Mouse (Mus musculus): ENCODE data around the gene Gm49333. TPM values are rescaled to one million over a fixed set of nuclear protein-coding genes. Genes with fewer than 3 reads are reported as not detected.

Gene Gm49333
- polyA plus RNA-seq, 1 experiment from 2014 or later = not detected

DNA sequence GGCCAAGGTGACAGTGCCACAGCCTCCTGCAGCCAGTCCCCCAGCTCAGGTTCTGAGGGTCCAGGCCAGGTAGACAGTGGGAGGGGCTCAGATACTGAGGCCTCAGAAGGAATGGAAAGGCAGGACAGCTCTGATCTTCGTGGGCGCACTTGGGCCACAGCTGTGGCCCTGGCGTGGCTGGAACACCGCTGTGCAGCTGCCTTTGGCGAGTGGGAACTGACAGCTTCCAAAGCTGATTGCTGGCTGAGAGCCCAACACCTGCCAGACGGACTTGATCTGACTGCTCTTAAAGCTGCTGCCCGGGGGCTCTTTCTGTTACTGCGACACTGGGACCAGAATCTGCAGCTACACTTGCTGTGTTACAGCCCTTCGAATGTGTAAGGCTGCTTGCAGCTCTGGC is 6.7 kb upstream of the Gm49333 start:
- Histone ChIP-seq H3K27ac (ENCODE audit: poor library complexity, severe bottlenecking) (no peak overlapping the region), H3K4me3 (no peak overlapping the region), H3K36me3 (peaks cover 48% of the 10 kb centered on the region), H3K9ac (no peak overlapping the region), H3K9me3 (replicated peaks) (no peaks in the 10 kb centered on the region), H3K27me3 (replicated peaks) (0 out of 2 replicates have a peak, but pooled peaks cover 5% of the 10 kb centered on the region), H3K4me1 (replicated peaks) (0 out of 2 replicates have a peak, but pooled peaks cover 2% of the 10 kb centered on the region), H3K4me2 (no peak overlapping the region)
- no peak for ATAC-seq (ENCODE audit: insufficient number of reproducible peaks, low FRiP score)
- WGBS = 70% methylated on average over 9 of the region's 9 CpGs

GRCm38 (mm10) chr16:20610501-20611356 is 681 bp upstream of the Gm49333 start:
- no peaks in the 10 kb centered on the region for H3K27me3 ChIP-seq (replicated peaks)
- no peaks in the 10 kb centered on the region for H3K9me3 ChIP-seq (replicated peaks)
- H3K27ac ChIP-seq (ENCODE audit: poor library complexity, severe bottlenecking) = peak overlapping the region; percentile 67
- H3K4me2 ChIP-seq = peak overlapping the region; percentile 93
- peaks cover 28% of the 10 kb centered on the region for H3K36me3 ChIP-seq
- WGBS = under 1% methylated on average over 28 of the region's 28 CpGs
- H3K4me1 ChIP-seq (replicated peaks) = peaks cover 11% of the 10 kb centered on the region
- peak overlapping the region; percentile 98 for H3K4me3 ChIP-seq
- peak; percentile 61 for ATAC-seq (ENCODE audit: insufficient number of reproducible peaks, low FRiP score)
- peak overlapping the region; percentile 97 for H3K9ac ChIP-seq

- peak overlapping the region; percentile 97 for H3K4me2 ChIP-seq
- H3K27ac ChIP-seq (ENCODE audit: poor library complexity, severe bottlenecking) = no peak overlapping the region
- 0 out of 2 replicates have a peak, but pooled peaks have one; percentile 27 for ATAC-seq (ENCODE audit: insufficient number of reproducible peaks, low FRiP score)
- H3K27me3 ChIP-seq (replicated peaks) = peaks cover 53% of the 10 kb centered on the region
- no peaks in the 10 kb centered on the region; the same call in 1 of the 2 replicates for H3K36me3 ChIP-seq
- no peak overlapping the region for H3K9ac ChIP-seq
- H3K9me3 ChIP-seq (replicated peaks) = no peaks in the 10 kb centered on the region
- peaks cover 29% of the 10 kb centered on the region for H3K4me1 ChIP-seq (replicated peaks)
- WGBS = 3% methylated on average over 78 of the region's 83 CpGs
- peak overlapping the region; percentile 70 for H3K4me3 ChIP-seq
Measured at GRCm38 (mm10) chr16:20619541-20620398, 8.4 kb downstream of the Gm49333 start.

- peaks cover 29% of the 10 kb centered on the region for H3K4me1 ChIP-seq (replicated peaks)
- peaks cover 53% of the 10 kb centered on the region for H3K27me3 ChIP-seq (replicated peaks)
- H3K4me2 ChIP-seq = peak overlapping the region; percentile 97
- no peaks in the 10 kb centered on the region; the same call in 1 of the 2 replicates for H3K36me3 ChIP-seq
- ATAC-seq (ENCODE audit: insufficient number of reproducible peaks, low FRiP score) = no peak
- H3K9ac ChIP-seq = no peak overlapping the region; the same call in 1 of the 2 replicates
- H3K9me3 ChIP-seq (replicated peaks) = no peaks in the 10 kb centered on the region
- H3K4me3 ChIP-seq = peak overlapping the region; percentile 70
- WGBS = under 1% methylated on average over 9 of the region's 9 CpGs
- no peak overlapping the region for H3K27ac ChIP-seq (ENCODE audit: poor library complexity, severe bottlenecking)
Measured at GRCm38 (mm10) chr16:20620399-20620735, 9.0 kb downstream of the Gm49333 start.

- Histone ChIP-seq H3K4me1 (replicated peaks) (peaks cover 29% of the 10 kb centered on the region), H3K27ac (ENCODE audit: poor library complexity, severe bottlenecking) (no peak overlapping the region), H3K4me2 (peak overlapping the region; percentile 97), H3K4me3 (peak overlapping the region; percentile 70), H3K9ac (peak overlapping the region; percentile 75), H3K36me3 (no peaks in the 10 kb centered on the region; the same call in 1 of the 2 replicates), H3K27me3 (replicated peaks) (peaks cover 53% of the 10 kb centered on the region), H3K9me3 (replicated peaks) (no peaks in the 10 kb centered on the region)
- peak; percentile 19; the same call in 1 of the 2 replicates for ATAC-seq (ENCODE audit: insufficient number of reproducible peaks, low FRiP score)
- WGBS = 0% methylated on average over 32 of the region's 32 CpGs
Measured at GRCm38 (mm10) chr16:20620751-20621190, 9.4 kb downstream of the Gm49333 start.

DNA sequence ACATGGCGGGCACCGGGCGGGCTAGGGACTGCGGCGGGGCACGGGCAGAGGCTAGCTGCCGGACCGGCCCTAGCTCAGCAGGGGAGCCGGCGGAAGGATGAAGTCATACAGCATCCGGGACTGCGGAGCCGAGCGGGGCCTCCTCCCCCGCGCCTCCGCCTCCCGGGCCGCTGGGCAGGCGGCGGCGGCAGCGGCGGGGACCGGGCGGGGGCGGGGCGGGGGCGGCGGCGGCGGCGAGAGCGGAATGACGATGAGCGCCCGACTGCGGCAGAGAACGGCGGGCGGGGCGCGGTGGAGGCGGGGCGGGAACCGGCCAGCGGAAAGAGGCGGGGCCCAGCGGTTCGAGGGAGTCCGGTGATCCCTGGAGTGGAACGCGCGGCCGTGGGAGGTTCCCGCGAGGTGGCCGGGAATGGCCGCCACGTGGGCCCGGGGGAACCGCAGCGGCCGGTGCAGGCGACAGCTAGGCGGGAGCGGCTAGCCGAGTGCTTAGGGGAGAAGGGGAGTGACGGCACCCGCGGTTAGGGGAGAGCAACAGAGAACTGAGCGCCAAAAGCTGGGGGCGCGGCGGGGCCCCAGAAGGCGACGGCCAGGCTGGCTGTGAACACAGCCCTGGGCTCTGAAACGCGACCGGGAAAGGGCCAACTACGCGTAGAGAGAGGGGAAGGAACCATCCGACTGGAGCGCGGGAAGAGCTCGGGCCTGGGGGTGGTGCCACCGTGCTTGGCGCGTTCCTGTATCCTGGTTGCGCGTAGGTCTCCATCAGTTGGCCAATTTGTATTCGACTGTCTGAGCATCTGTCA is 10.0 kb downstream of the Gm49333 start, which contains the start of gene Camk2n2:
Camk2n2 (minus strand) TSS at position 97 of the 800 bp plus-strand sequence.
- Histone ChIP-seq H3K36me3 (no peaks in the 10 kb centered on the region; the same call in 1 of the 2 replicates), H3K9ac (peak within 1 kb of the TSS; percentile 75), H3K4me1 (replicated peaks) (peaks cover 29% of the 10 kb centered on the region), H3K9me3 (replicated peaks) (no peaks in the 10 kb centered on the region), H3K4me2 (peak within 1 kb of the TSS; percentile 97), H3K4me3 (peak within 1 kb of the TSS; percentile 70), H3K27me3 (replicated peaks) (peaks cover 53% of the 10 kb centered on the region), H3K27ac (ENCODE audit: poor library complexity, severe bottlenecking) (no peak within 1 kb of the TSS; the same call in 1 of the 2 replicates)
- peak; percentile 58 for ATAC-seq (ENCODE audit: insufficient number of reproducible peaks, low FRiP score)
- WGBS = under 1% methylated on average over 73 of the region's 92 CpGs

DNA sequence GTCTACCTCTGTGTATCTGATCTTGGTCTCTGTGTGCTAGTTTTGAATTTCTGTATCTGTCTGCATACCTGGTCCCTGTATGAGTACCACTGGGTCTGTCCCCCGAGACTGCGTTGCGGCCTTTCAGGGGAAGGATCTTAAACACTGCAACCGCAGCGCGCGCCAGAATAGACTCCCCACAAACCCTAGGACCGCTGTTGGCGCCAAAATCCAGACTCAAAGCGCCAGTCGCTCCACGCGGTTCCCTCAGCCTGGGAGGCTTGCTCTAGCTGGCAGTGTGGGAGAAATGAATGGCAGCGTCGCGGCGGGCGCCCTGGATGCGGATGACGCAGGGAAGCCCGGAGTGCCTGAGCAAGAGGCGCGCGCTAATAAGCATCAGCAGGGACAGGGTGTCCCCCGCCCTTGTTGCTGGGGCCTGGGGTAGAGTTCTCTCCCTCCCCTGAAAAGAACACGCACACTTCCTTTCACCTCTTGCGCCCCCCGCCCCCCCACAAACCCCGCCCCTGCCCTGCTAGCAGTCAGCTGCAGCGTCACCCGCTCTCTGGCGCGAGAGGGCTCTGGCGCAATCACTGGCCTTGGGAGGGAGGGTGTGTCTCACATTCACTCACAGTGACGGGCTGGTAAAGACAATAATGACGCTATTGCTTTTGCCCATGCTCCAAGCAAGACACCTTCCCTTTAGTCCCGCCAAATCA is 10.7 kb downstream of the Gm49333 start:
- Histone ChIP-seq H3K4me3 (peak overlapping the region; percentile 70), H3K9ac (peak overlapping the region; percentile 75), H3K9me3 (replicated peaks) (no peaks in the 10 kb centered on the region), H3K27ac (ENCODE audit: poor library complexity, severe bottlenecking) (no peak overlapping the region; the same call in 1 of the 2 replicates), H3K4me2 (peak overlapping the region; percentile 97), H3K36me3 (no peaks in the 10 kb centered on the region; the same call in 1 of the 2 replicates), H3K4me1 (replicated peaks) (peaks cover 29% of the 10 kb centered on the region), H3K27me3 (replicated peaks) (peaks cover 53% of the 10 kb centered on the region)
- ATAC-seq (ENCODE audit: insufficient number of reproducible peaks, low FRiP score) = peak; percentile 53
- WGBS = 0% methylated on average over 34 of the region's 37 CpGs

- ATAC-seq (ENCODE audit: insufficient number of reproducible peaks, low FRiP score) = no peak
- no peak overlapping the region for H3K4me2 ChIP-seq
- no peak overlapping the region for H3K27ac ChIP-seq (ENCODE audit: poor library complexity, severe bottlenecking)
- H3K36me3 ChIP-seq = no peaks in the 10 kb centered on the region; the same call in 1 of the 2 replicates
- peaks cover 29% of the 10 kb centered on the region for H3K4me1 ChIP-seq (replicated peaks)
- no peak overlapping the region for H3K4me3 ChIP-seq
- 45% methylated on average over 2 of the region's 2 CpGs for WGBS
- H3K9ac ChIP-seq = no peak overlapping the region
- H3K27me3 ChIP-seq (replicated peaks) = peaks cover 53% of the 10 kb centered on the region
- H3K9me3 ChIP-seq (replicated peaks) = no peaks in the 10 kb centered on the region
Measured at GRCm38 (mm10) chr16:20623211-20623610, 11.8 kb downstream of the Gm49333 start.

DNA sequence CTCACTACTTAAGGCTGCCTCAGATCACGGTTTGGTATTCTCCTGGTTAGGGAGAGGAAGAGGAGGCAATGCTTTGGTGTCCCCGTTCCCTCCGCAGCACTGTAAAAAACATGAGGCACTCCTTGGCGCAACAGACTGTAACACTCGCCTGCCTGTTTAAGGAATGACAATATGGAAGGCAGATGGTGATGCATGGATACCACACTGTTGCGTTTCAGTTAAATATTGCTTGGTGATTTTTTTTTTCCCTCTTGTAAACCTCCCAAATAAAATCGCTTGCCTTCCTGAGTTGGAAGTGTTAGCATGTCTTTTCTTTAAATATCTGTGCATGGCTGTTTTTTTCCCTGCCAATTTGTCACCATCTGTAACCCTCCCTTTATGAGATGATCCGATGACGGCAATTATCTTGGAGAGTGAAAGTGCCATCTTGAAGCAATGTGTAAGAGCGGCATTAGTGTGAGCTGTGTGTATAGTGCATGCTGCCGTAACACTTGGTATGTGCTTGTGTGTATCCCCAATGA is 17.5 kb downstream of the Gm49333 start:
- Histone ChIP-seq H3K9me3 (replicated peaks) (no peaks in the 10 kb centered on the region), H3K4me2 (no peak overlapping the region), H3K9ac (no peak overlapping the region), H3K27ac (ENCODE audit: poor library complexity, severe bottlenecking) (no peak overlapping the region), H3K27me3 (replicated peaks) (peaks cover 26% of the 10 kb centered on the region), H3K4me3 (no peak overlapping the region), H3K36me3 (no peaks in the 10 kb centered on the region), H3K4me1 (replicated peaks) (peaks cover 6% of the 10 kb centered on the region; the same call in 1 of the 2 replicates)
- no peak for ATAC-seq (ENCODE audit: insufficient number of reproducible peaks, low FRiP score)
- WGBS = 49% methylated on average over 11 of the region's 11 CpGs
